Mouse (Mus musculus) cerebellum, adult 2 months (tissue): ENCODE results near the gene Nop2. TPM values are rescaled to one million over a fixed set of nuclear protein-coding genes. Genes with fewer than 3 reads are reported as not detected.
A peak's percentile ranks its signal among the peaks of the same experiment; 100 is the strongest.

ENCODE experiments used
- DNase-seq, 2 experiments: peaks; one replicate each; pipeline ENCODE4 v3.0.0; 2021
- H3K27ac ChIP-seq: fragments of 200-500 bp; 2 replicates; pipeline ENCODE4 v1.5.1; 2012; ENCODE audit warnings: low read length, control low read depth, inconsistent platforms; ENCODE audit not compliant: insufficient read depth
- H3K27me3 ChIP-seq: fragments of 200-500 bp; 2 replicates; pipeline ENCODE4 v1.6.1; 2012; ENCODE audit warnings: inconsistent platforms, mild to moderate bottlenecking, low read length, moderate library complexity; ENCODE audit not compliant: control insufficient read depth, insufficient read depth
- H3K4me1 ChIP-seq: fragments of 200-500 bp; 2 replicates; pipeline ENCODE4 v1.6.1; 2011; ENCODE audit warnings: low read length; ENCODE audit not compliant: control insufficient read depth, insufficient read depth
- H3K4me3 ChIP-seq: fragments of 200-500 bp; replicated peaks from 2 replicates; pipeline ENCODE3; 2011; ENCODE audit warnings: mild to moderate bottlenecking, low read depth, low read length, control low read depth; ENCODE audit not compliant: insufficient read depth
- CTCF ChIP-seq: fragments of 200-500 bp; IDR thresholded peaks from 2 replicates; pipeline ENCODE4 v1.5.1; 2011; ENCODE audit warnings: low read depth, mild to moderate bottlenecking, control low read depth, low read length, moderate library complexity, borderline replicate concordance; ENCODE audit not compliant: insufficient read depth
- POLR2A ChIP-seq: fragments of 200-500 bp; IDR thresholded peaks from 2 replicates; pipeline ENCODE4 v1.6.1; 2011; ENCODE audit warnings: low read length, control low read depth, borderline replicate concordance; ENCODE audit not compliant: insufficient read depth
- WGBS: fragments of 180-500 bp; shearing (Covaris S2); methylation state at CpG from one replicate; pipeline ENCODE4 v1.1.7; 2018; 5-methylcytosine and 5-hydroxymethylcytosine counted together
- polyA plus RNA-seq: library from polyadenylated mRNA; depleted of rRNA; stranded (reverse); fragments of >200 nt; gene quantifications from 2 replicates; pipeline ENCODE4 v1.2.3, GENCODE M21; 2012

Gene Nop2
- polyA plus RNA-seq, 1 experiment = 24.5 TPM

DNA sequence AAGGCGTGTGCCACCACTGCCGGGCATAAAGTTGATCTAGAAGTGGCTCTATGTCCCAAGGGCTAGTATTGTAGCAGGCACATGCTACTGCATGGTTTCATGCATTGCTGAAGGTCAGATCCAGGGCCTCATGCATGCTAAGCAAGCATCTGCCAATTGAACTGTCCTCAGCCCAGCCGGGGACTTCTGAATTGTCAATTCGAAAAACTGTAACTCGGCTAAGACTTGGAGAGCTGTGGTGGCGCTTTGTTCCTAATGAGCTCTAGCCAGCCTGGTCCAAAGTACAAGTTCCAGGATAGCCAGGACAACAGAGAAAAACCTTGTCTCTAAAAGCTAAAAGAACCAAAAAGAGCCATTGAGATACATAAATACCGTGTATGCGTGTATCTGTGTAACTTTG lies 12.3 kb upstream of the Nop2 start:
- Histone ChIP-seq H3K27ac (no peak overlapping the region), H3K4me3 (no peak overlapping the region), H3K27me3 (no peaks in the 10 kb centered on the region), H3K4me1 (no peaks in the 10 kb centered on the region)
- WGBS = 86% methylated on average over 8 of the region's 8 CpGs
- DNase-seq = no peak
- TF ChIP-seq CTCF (no peak), POLR2A (no peak)

DNA sequence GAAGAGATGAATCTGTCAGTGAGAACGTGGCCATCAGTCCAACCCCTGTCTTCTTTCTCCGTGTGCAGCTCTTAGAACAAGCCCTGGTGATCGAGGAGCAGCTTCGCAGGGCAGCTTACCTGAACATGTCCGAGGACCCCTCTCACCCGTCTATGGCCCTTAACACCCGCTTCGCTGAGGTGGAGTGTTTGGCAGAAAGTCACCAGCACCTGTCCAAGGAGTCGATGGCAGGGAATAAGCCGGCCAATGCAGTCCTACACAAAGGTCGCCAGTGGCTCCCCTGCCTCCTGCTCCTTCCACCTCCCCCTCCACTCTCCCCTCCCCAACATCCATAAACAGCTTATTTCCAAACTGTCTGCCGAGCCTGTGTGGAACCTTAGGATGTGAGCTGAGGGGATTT lies 3.0 kb upstream of the Nop2 start:
- 83% methylated on average over 12 of the region's 12 CpGs for WGBS
- Histone ChIP-seq H3K27ac (no peak overlapping the region), H3K4me1 (peaks cover 4% of the 10 kb centered on the region; the same call in 1 of the 2 replicates), H3K27me3 (no peaks in the 10 kb centered on the region), H3K4me3 (no peak overlapping the region)
- no peak for TF ChIP-seq CTCF
- no peak for TF ChIP-seq POLR2A
- DNase-seq = no peak

DNA sequence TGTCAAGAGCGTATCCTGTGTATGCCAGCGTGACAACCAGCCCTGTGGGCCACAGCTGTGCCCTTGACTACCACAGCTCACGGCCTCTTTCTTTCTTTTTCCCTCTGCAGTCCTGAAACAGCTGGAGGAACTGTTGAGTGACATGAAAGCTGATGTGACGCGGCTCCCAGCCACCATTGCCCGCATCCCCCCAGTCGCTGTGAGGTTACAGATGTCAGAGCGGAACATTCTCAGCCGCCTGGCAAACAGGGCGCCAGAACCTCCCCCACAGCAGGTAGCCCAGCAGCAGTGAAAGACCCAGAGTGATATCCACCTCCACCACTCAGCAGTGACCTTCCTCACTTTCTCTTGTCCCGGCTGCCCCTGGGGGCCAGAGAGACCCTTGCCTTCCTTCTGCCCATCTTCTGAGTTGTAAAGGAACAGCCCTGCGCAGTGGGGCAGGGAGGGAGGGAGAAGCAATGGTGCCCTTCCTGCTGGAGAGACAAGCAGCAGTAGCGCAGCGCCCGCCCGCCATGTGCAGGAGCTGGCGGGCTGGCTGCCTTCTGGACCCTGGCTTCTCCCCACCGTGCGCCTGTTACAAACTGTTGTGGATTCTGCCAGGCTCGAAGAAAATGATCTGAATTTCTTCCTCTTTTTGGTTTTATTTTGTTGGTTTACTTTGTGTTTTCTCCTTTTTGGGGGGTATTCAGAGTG lies 1.9 kb upstream of the Nop2 start:
- Histone ChIP-seq H3K4me1 (peaks cover 4% of the 10 kb centered on the region; the same call in 1 of the 2 replicates), H3K27ac (no peak overlapping the region), H3K27me3 (no peaks in the 10 kb centered on the region), H3K4me3 (no peak overlapping the region)
- 69% methylated on average over 20 of the region's 20 CpGs for WGBS
- DNase-seq = no peak
- TF ChIP-seq POLR2A (no peak), CTCF (no peak)

DNA sequence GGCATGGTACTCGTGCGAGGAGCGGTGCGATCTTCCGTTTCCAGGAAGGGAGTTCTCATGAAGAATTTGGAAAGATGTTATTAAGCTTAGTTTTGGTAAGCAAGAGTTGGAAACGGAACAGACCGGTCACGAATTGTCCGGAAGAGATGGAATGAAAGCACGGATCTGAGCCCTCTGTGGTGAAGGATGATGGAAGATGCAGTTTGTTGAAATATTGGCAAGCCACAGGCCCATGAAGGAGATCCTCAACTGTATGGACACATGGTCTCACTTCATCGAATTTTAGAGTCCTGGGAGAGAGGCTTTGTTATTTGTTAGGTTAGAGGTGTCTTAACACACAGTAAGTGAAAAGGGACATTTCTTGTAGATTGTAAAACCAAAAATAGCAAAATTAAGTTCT lies 761 bp downstream of the Nop2 start:
- WGBS = 4% methylated on average over 11 of the region's 11 CpGs
- no peak overlapping the region for H3K27ac ChIP-seq
- no peak for DNase-seq
- peaks cover 4% of the 10 kb centered on the region; the same call in 1 of the 2 replicates for H3K4me1 ChIP-seq
- peak overlapping the region; percentile 89 for H3K4me3 ChIP-seq
- TF ChIP-seq CTCF = no peak
- TF ChIP-seq POLR2A = no peak
- no peaks in the 10 kb centered on the region for H3K27me3 ChIP-seq

DNA sequence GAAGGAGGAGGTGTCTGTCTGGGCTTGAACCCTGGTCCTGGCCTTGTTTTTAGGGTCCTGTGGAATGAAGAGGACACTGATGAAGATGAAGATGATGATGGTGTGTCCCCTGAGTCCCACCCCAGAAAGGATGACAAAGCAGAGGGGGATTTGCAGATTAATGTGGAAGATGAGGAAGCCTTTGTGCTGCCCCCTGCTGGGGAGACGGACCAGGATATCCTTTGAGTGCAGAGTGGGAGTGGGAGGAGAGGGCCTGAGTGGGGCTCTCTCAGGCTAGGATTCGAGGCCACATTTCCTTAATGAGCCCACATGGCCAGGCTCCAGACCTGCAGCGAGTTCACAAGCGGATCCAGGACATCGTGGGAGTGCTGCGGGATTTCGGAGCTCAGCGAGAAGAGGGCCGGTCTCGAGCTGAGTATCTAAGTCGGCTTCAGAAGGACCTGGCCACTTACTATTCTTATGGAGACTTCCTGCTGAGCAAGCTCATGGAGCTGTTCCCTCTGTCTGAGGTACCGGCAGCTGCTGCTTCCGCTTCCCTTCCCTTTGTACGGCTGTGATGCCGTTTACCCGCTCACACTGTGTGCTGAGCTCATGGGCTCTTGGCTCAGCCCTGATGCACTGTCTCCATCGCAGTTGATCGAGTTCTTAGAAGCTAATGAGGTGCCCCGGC lies 5.4 kb downstream of the Nop2 start:
- Histone ChIP-seq H3K27me3 (no peaks in the 10 kb centered on the region), H3K4me1 (peaks cover 4% of the 10 kb centered on the region; the same call in 1 of the 2 replicates), H3K4me3 (no peak overlapping the region), H3K27ac (no peak overlapping the region)
- TF ChIP-seq CTCF (peak; percentile 48; the same call in 1 of the 2 replicates), POLR2A (no peak)
- DNase-seq = no peak
- 74% methylated on average over 19 of the region's 19 CpGs for WGBS

DNA sequence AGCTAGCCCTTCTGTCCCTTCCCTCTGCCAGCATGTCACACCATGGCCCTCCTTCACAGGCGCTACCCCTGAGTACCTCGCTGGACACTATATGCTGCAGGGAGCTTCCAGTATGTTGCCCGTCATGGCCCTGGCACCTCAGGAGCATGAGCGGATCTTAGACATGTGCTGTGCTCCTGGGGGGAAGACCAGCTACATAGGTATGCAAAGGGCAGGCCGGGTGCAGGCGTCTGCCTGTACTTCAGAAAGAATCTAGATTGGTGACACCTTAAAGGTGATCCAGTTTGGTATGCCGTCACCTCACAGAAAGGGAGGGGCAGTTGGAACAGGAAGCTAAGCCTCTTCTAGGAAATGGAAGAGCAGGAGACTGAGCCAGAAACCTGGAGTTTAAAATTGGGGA lies 8.0 kb downstream of the Nop2 start:
- no peak overlapping the region for H3K27ac ChIP-seq
- no peak for DNase-seq
- no peaks in the 10 kb centered on the region for H3K4me1 ChIP-seq
- no peak for TF ChIP-seq CTCF
- no peak for TF ChIP-seq POLR2A
- H3K27me3 ChIP-seq = no peaks in the 10 kb centered on the region
- H3K4me3 ChIP-seq = no peak overlapping the region
- 90% methylated on average over 7 of the region's 7 CpGs for WGBS

DNA sequence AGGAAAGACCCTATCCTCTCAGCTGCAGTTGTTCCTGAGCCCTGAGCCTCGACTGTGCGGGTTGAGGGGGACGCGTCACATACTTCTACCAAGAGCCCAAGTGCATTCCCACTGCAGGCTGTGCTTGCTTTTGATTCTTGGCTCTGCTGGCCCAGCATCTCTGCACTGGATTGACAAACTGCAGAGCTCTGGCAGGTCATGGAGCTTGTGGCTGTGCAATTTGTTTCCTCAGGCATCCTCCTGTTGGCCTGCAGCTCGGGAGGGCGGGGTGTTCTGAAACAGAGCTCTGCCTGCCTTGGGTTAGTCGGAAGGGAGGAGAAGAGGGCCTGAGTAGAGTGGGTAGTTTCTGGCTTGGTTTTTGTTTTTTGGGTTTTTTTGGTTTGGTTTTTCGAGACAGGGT lies 10.7 kb downstream of the Nop2 start:
- Histone ChIP-seq H3K4me1 (peaks cover 8% of the 10 kb centered on the region), H3K27me3 (no peaks in the 10 kb centered on the region), H3K4me3 (no peak overlapping the region), H3K27ac (no peak overlapping the region)
- 94% methylated on average over 8 of the region's 8 CpGs for WGBS
- DNase-seq = no peak
- TF ChIP-seq CTCF (no peak), POLR2A (no peak)

DNA sequence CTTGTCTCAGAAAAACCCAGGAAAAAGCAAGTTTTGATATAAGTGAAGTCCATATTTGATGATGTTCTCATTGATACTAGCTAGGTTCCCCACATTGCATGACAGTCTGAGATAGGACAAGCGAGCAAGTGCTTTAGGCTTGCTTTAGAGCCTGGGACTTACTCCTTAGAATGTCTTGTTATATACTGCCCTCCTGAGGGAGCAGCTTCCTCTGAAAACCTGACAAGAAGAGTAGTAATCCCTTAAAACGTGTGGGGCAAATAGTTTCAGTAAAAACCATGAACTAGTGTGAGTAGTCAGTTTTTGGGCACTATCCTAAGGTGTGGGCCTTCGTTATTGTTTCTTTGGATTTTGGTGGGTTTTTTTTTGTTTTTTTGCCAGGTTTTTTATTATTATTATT lies 11.4 kb downstream of the Nop2 start:
- Histone ChIP-seq H3K4me3 (no peak overlapping the region), H3K4me1 (peaks cover 12% of the 10 kb centered on the region), H3K27ac (no peak overlapping the region), H3K27me3 (no peaks in the 10 kb centered on the region)
- TF ChIP-seq CTCF (no peak), POLR2A (no peak)
- 74% methylated on average over 3 of the region's 3 CpGs for WGBS
- no peak for DNase-seq
